Mouse (Mus musculus) retina, embryonic 14.5 days (tissue): Measurements from ENCODE around the gene Syt13.

Experiments
- DNase-seq: peaks from one replicate; pipeline ENCODE4 v3.0.0-alpha.2; 2015; ENCODE audit warnings: low spot score

Gene Syt13

GRCm38 (mm10) chr2:92924677-92925259, 9.9 kb downstream of the Syt13 start:
- no peak for DNase-seq

GRCm38 (mm10) chr2:92929696-92930095, 14.8 kb downstream of the Syt13 start:
- no peak for DNase-seq

GRCm38 (mm10) chr2:92931061-92931460, 16.2 kb downstream of the Syt13 start:
- DNase-seq, result no peak

- DNase-seq, result no peak
Measured at GRCm38 (mm10) chr2:92933379-92933778, 18.5 kb downstream of the Syt13 start.

GRCm38 (mm10) chr2:92934312-92934982, 19.5 kb downstream of the Syt13 start:
- DNase-seq, result no peak

- no peak for DNase-seq
Measured at GRCm38 (mm10) chr2:92935483-92935882, 20.6 kb downstream of the Syt13 start.

- DNase-seq, result no peak
Measured at GRCm38 (mm10) chr2:92938063-92938462, 23.2 kb downstream of the Syt13 start.

GRCm38 (mm10) chr2:92938827-92939226, 23.9 kb downstream of the Syt13 start:
- no peak for DNase-seq

- DNase-seq, result no peak
Measured at GRCm38 (mm10) chr2:92940963-92941362, 26.1 kb downstream of the Syt13 start.

- no peak for DNase-seq
Measured at GRCm38 (mm10) chr2:92941463-92941862, 26.6 kb downstream of the Syt13 start.

GRCm38 (mm10) chr2:92943406-92943805, 28.5 kb downstream of the Syt13 start:
- no peak for DNase-seq

- DNase-seq, result no peak
Measured at GRCm38 (mm10) chr2:92944356-92944755, 29.5 kb downstream of the Syt13 start.

- no peak for DNase-seq
Measured at GRCm38 (mm10) chr2:92945125-92945746, 30.3 kb downstream of the Syt13 start.

- no peak for DNase-seq
Measured at GRCm38 (mm10) chr2:92945824-92946598, 31.1 kb downstream of the Syt13 start.

GRCm38 (mm10) chr2:92947981-92948698, 33.2 kb downstream of the Syt13 start:
- peak; percentile 46 for DNase-seq

- DNase-seq, result peak; percentile 20
Measured at GRCm38 (mm10) chr2:92948699-92949300, 33.9 kb downstream of the Syt13 start.

GRCm38 (mm10) chr2:92949518-92949917, 34.6 kb downstream of the Syt13 start:
- DNase-seq, result no peak

GRCm38 (mm10) chr2:92953450-92953849, 38.6 kb downstream of the Syt13 start:
- no peak for DNase-seq

- DNase-seq, result peak; percentile 83
Measured at GRCm38 (mm10) chr2:92954404-92955114, 39.7 kb downstream of the Syt13 start.

GRCm38 (mm10) chr2:92956943-92957342, 42.0 kb downstream of the Syt13 start:
- no peak for DNase-seq

GRCm38 (mm10) chr2:92958640-92959039, 43.7 kb downstream of the Syt13 start:
- DNase-seq, result no peak
